Mouse (Mus musculus): Measurements from ENCODE around the gene Apobr. TPM values are rescaled to one million over a fixed set of nuclear protein-coding genes. Genes with fewer than 3 reads are reported as not detected.

Apobr gene
- polyA plus RNA-seq, 2 experiments, result 1.0 to 1.1 TPM

- no peaks in the 10 kb centered on the region for H3K9me3 ChIP-seq (ENCODE audit: control insufficient read depth, low read length)
- DNase-seq (ENCODE audit: low spot score) (no peak), ATAC-seq (ENCODE audit: low FRiP score, low read depth) (no peak)
- WGBS, result 35% methylated on average over 6 of the region's 6 CpGs
- no peaks in the 10 kb centered on the region for H3K36me3 ChIP-seq (ENCODE audit: control insufficient read depth, insufficient read depth, low read length)
- H3K27ac ChIP-seq (replicated peaks; ENCODE audit: low read depth, low read length), result no peak overlapping the region
- H3K4me1 ChIP-seq (ENCODE audit: control insufficient read depth, insufficient read depth, low read length), result no peaks in the 10 kb centered on the region
- H3K9ac ChIP-seq (ENCODE audit: low read depth, low read length, severe bottlenecking), result no peak overlapping the region
- H3K4me3 ChIP-seq (replicated peaks; ENCODE audit: low read length), result no peak overlapping the region
- H3K27me3 ChIP-seq (ENCODE audit: control insufficient read depth, insufficient read depth, low read length), result no peaks in the 10 kb centered on the region
- TF ChIP-seq POLR2A (IDR thresholded peaks at IDR 0.05; ENCODE audit: borderline replicate concordance, extremely low read depth, insufficient read depth, insufficient read length), result no peak
- H3K4me2 ChIP-seq (replicated peaks; ENCODE audit: low read depth, low read length, severe bottlenecking), result no peak overlapping the region
Observed at GRCm38 (mm10) chr7:126628111-126628510, 43.4 kb downstream of the Apobr start.

GRCm38 (mm10) chr7:126629915-126630314 is 45.2 kb downstream of the Apobr start:
- Histone ChIP-seq H3K9me3 (ENCODE audit: control insufficient read depth, low read length) (no peaks in the 10 kb centered on the region), H3K4me3 (replicated peaks; ENCODE audit: low read length) (no peak overlapping the region), H3K4me2 (replicated peaks; ENCODE audit: low read depth, low read length, severe bottlenecking) (no peak overlapping the region), H3K9ac (ENCODE audit: low read depth, low read length, severe bottlenecking) (no peak overlapping the region), H3K4me1 (ENCODE audit: control insufficient read depth, insufficient read depth, low read length) (peaks cover 8% of the 10 kb centered on the region), H3K27ac (replicated peaks; ENCODE audit: low read depth, low read length) (no peak overlapping the region), H3K36me3 (ENCODE audit: control insufficient read depth, insufficient read depth, low read length) (no peaks in the 10 kb centered on the region), H3K27me3 (ENCODE audit: control insufficient read depth, insufficient read depth, low read length) (no peaks in the 10 kb centered on the region)
- 25% methylated on average over 3 of the region's 3 CpGs for WGBS
- DNase-seq (ENCODE audit: low spot score) (no peak), ATAC-seq (ENCODE audit: low FRiP score, low read depth) (no peak)
- no peak for TF ChIP-seq POLR2A (IDR thresholded peaks at IDR 0.05; ENCODE audit: borderline replicate concordance, extremely low read depth, insufficient read depth, insufficient read length)

GRCm38 (mm10) chr7:126630824-126631518 is 46.2 kb downstream of the Apobr start, which contains the start of gene Nupr1:
Gene Nupr1, minus strand, starts transcription at chr7:126630861.
- peaks cover 8% of the 10 kb centered on the region for H3K4me1 ChIP-seq (ENCODE audit: control insufficient read depth, insufficient read depth, low read length)
- H3K36me3 ChIP-seq (ENCODE audit: control insufficient read depth, insufficient read depth, low read length), result no peaks in the 10 kb centered on the region
- no peak within 1 kb of the TSS for H3K27ac ChIP-seq (replicated peaks; ENCODE audit: low read depth, low read length)
- no peak within 1 kb of the TSS for H3K9ac ChIP-seq (ENCODE audit: low read depth, low read length, severe bottlenecking)
- H3K4me2 ChIP-seq (replicated peaks; ENCODE audit: low read depth, low read length, severe bottlenecking), result no peak within 1 kb of the TSS
- no peak for ATAC-seq (ENCODE audit: low FRiP score, low read depth)
- no peak for TF ChIP-seq POLR2A (IDR thresholded peaks at IDR 0.05; ENCODE audit: borderline replicate concordance, extremely low read depth, insufficient read depth, insufficient read length)
- no peaks in the 10 kb centered on the region for H3K9me3 ChIP-seq (ENCODE audit: control insufficient read depth, low read length)
- H3K27me3 ChIP-seq (ENCODE audit: control insufficient read depth, insufficient read depth, low read length), result no peaks in the 10 kb centered on the region
- 93% methylated on average over 4 of the region's 4 CpGs for WGBS
- DNase-seq (ENCODE audit: low spot score), result no peak
- no peak within 1 kb of the TSS for H3K4me3 ChIP-seq (replicated peaks; ENCODE audit: low read length)

- Histone ChIP-seq H3K36me3 (ENCODE audit: control insufficient read depth, insufficient read depth, low read length) (no peaks in the 10 kb centered on the region), H3K9ac (ENCODE audit: low read depth, low read length, severe bottlenecking) (no peak overlapping the region), H3K4me2 (replicated peaks; ENCODE audit: low read depth, low read length, severe bottlenecking) (no peak overlapping the region), H3K4me1 (ENCODE audit: control insufficient read depth, insufficient read depth, low read length) (peaks cover 8% of the 10 kb centered on the region), H3K9me3 (ENCODE audit: control insufficient read depth, low read length) (no peaks in the 10 kb centered on the region), H3K27me3 (ENCODE audit: control insufficient read depth, insufficient read depth, low read length) (no peaks in the 10 kb centered on the region), H3K4me3 (replicated peaks; ENCODE audit: low read length) (no peak overlapping the region), H3K27ac (replicated peaks; ENCODE audit: low read depth, low read length) (no peak overlapping the region)
- ATAC-seq (ENCODE audit: low FRiP score, low read depth) (no peak), DNase-seq (ENCODE audit: low spot score) (no peak)
- WGBS, result 58% methylated on average over 2 of the region's 2 CpGs
- no peak for TF ChIP-seq POLR2A (IDR thresholded peaks at IDR 0.05; ENCODE audit: borderline replicate concordance, extremely low read depth, insufficient read depth, insufficient read length)
Observed at GRCm38 (mm10) chr7:126632478-126632877, 47.7 kb downstream of the Apobr start.

GRCm38 (mm10) chr7:126635375-126635774 is 50.6 kb downstream of the Apobr start:
- Histone ChIP-seq H3K4me1 (ENCODE audit: control insufficient read depth, insufficient read depth, low read length) (peaks cover 8% of the 10 kb centered on the region), H3K9me3 (ENCODE audit: control insufficient read depth, low read length) (no peaks in the 10 kb centered on the region), H3K27me3 (ENCODE audit: control insufficient read depth, insufficient read depth, low read length) (no peaks in the 10 kb centered on the region), H3K4me2 (replicated peaks; ENCODE audit: low read depth, low read length, severe bottlenecking) (no peak overlapping the region), H3K27ac (replicated peaks; ENCODE audit: low read depth, low read length) (no peak overlapping the region), H3K36me3 (ENCODE audit: control insufficient read depth, insufficient read depth, low read length) (no peaks in the 10 kb centered on the region), H3K9ac (ENCODE audit: low read depth, low read length, severe bottlenecking) (no peak overlapping the region), H3K4me3 (replicated peaks; ENCODE audit: low read length) (no peak overlapping the region)
- no peak for TF ChIP-seq POLR2A (IDR thresholded peaks at IDR 0.05; ENCODE audit: borderline replicate concordance, extremely low read depth, insufficient read depth, insufficient read length)
- no peak for ATAC-seq (ENCODE audit: low FRiP score, low read depth)
- DNase-seq (ENCODE audit: low spot score), result no peak

Data from limb, embryonic 14.5 days (tissue).